Mouse (Mus musculus): Measurements from ENCODE around the gene Tmem59.

Gene Tmem59

GRCm38 (mm10) chr4:107179561-107179960, 1.4 kb downstream of the Tmem59 start:
- DNase-seq (ENCODE audit: low read depth, low spot score): peak; percentile 45

DNA sequence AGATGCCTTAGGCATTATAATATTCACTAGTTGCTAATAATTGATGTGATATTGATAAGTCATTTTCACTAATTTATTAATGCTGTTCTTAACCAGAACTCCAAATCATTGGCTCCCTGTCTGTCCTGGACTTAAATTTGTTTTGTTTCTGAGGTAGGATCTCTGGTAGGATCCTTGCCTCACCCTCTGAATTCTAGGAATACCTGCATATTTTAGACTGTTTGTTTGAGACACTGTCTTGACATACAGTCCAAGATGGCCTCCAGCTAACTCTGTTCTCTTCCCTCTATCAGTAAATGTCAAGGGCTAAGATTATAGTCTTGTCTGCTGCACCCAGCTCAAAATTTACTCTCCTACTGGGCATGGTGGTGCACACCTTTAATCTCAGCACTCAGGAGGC, 2.5 kb downstream of the Tmem59 start:
- no peak for DNase-seq (ENCODE audit: low read depth, low spot score)

GRCm38 (mm10) chr4:107181866-107182265, 3.7 kb downstream of the Tmem59 start:
- DNase-seq (ENCODE audit: low read depth, low spot score): peak; percentile 29

DNA sequence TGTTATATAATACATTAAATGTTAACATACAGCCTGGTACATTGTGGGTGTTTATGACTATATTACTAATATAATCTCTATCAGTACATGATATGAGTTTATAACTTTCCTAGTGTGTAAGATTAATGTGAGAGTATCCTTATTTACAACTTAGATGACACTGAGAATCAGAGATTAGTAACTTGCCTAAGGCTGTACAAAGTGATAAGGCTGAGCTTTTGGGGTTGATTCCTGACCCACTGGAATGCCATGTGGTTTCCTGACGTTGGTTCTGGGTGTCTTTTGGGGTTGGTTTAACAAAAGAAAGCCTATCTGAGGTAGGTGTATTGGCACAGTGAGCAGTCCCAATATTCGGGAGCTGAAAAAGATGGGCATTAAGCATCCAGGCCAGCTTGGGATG, 4.6 kb downstream of the Tmem59 start:
- peak; percentile 64 for DNase-seq (ENCODE audit: low read depth, low spot score)

DNA sequence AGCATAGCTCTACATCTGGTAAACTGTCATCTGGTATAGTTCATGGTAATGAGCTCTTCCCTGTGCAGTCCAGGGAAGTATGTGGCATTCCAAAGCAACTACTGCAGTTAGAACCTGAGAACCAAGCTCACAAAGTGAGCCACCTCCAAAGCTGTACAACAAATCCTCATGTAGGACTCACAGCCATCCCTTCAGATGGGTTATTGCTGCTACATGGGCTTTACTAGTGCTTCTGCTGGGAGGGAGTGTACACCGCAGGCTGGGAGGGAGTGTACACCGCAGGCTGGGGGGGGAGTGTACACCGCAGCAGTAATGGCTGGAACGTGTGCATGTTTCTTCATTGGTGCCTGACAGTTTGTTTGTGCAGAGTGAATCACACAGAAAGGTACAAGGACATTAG, 5.0 kb downstream of the Tmem59 start:
- no peak for DNase-seq (ENCODE audit: low read depth, low spot score)

DNA sequence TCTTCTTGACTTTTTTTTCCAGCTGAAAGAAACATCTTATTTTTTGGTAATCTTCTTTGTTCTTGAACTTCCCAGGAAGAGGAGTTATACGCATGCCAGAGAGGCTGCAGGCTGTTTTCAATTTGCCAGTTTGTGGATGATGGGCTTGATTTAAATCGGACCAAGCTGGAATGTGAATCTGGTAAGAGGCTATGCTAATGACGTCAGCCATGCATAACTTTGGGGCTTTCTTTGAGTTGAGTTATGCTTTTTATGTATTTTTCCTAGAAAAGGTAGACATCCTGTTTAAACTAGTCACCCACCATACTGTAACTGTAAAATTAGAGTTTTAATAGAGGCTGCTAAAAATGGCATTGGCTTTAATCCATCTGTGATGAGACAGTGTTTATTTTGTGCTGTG, 7.5 kb downstream of the Tmem59 start:
- DNase-seq (ENCODE audit: low read depth, low spot score): peak; percentile 63

DNA sequence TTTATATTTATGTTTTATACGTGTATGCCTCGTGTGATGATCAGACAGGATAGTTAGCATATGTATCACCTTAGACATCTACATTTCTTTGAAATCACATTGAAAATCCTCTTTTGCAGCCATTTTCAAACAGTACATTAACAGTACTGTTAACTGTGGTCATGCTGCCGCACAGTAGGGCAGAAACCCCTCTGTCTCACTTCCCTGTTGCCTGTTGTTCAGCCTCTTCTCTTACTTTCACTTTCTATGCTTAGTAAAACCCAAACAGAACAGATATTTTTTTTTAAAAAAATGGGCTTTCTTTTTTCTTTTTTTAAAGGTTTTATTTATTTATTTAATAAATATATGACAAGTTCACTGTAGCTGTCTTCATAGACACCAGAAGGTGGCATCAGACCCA, 15.6 kb downstream of the Tmem59 start:
- no peak for DNase-seq (ENCODE audit: low read depth, low spot score)

- no peak for DNase-seq (ENCODE audit: low read depth, low spot score)
Measured at GRCm38 (mm10) chr4:107196454-107196853, 18.3 kb downstream of the Tmem59 start.

- no peak for DNase-seq (ENCODE audit: low read depth, low spot score)
Measured at GRCm38 (mm10) chr4:107198072-107198471, 19.9 kb downstream of the Tmem59 start.

DNA sequence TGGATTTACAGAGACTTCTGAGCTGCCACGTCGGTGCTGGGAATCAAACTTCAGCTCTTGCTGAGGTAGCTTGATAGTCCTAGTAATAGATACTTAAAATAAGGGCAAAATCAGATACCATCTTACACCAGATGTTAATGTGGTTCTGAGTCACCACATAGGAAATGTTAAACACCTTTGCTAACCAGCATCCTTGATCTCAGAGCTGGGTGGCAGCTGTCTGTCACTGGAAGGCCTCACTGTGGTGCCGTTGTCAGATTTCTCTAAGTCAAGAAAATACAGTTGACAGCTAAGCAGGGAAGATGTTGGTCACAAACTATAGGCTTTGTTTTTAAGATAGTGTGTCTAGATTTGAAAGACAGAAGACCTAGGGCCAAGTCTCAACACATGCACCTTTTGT, 23.6 kb downstream of the Tmem59 start:
- no peak for DNase-seq (ENCODE audit: low read depth, low spot score)

GRCm38 (mm10) chr4:107203001-107203400, 24.8 kb downstream of the Tmem59 start:
- no peak for DNase-seq (ENCODE audit: low read depth, low spot score)

- DNase-seq (ENCODE audit: low read depth, low spot score): no peak
Measured at GRCm38 (mm10) chr4:107207016-107207415, 28.8 kb downstream of the Tmem59 start.

DNA sequence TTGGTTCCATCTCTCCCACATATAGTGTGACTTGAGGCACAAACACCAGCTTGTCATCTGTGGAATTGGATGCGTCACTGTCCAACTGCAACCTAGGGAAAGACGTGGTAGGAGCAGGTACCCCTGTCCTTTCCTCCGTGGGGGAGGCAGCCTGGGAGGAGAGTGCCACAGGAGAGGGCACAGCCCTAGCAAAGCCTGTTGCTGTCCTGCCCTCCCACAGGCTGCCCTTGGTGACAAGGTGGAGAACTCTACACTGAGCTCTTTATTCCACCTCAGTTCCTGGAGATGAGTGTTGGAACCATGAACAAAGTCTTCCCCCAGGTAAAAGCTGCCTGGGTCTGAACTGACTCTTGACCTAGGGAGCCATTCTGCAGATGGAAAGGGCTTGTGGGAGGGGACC, 30.7 kb downstream of the Tmem59 start, which contains the start of gene Ldlrad1:
Ldlrad1 (plus strand) TSS at position 301 of the 400 bp plus-strand sequence.
- no peak for DNase-seq (ENCODE audit: low read depth, low spot score)

DNA sequence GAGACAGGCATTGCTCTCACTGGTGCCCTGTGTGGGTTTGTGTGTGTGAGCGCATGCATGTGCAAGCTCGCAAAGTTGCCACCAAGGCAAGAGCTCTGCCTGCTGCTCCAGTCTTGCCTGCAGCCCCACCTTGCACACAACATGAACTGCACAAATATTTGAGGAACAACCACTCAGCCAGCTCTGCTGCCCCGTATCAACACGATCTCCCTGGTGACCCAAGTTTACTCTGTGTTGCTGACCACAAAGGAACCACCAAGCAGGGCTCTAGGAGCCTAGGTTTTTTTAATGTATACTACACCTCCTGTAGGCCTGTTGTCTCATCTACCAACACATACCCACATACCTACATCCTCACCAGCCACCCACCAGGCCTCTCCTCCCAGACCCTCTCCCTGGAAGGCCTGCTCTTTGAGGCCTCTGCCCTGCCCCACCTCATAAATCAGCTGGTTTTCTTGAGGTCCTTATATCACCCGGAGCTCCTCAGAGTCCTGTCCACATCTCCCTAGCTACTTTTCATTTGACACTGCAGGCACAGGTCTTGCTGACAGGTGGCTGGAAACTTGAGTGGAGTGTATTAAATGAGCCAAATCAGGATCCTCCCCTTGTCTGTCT, 32.4 kb downstream of the Tmem59 start:
- DNase-seq (ENCODE audit: low read depth, low spot score): no peak

- DNase-seq (ENCODE audit: low read depth, low spot score): no peak
Measured at GRCm38 (mm10) chr4:107211465-107211864, 33.3 kb downstream of the Tmem59 start.

- no peak for DNase-seq (ENCODE audit: low read depth, low spot score)
Measured at GRCm38 (mm10) chr4:107211936-107212335, 33.7 kb downstream of the Tmem59 start.

GRCm38 (mm10) chr4:107213279-107214011, 35.2 kb downstream of the Tmem59 start:
- DNase-seq (ENCODE audit: low read depth, low spot score): no peak

DNA sequence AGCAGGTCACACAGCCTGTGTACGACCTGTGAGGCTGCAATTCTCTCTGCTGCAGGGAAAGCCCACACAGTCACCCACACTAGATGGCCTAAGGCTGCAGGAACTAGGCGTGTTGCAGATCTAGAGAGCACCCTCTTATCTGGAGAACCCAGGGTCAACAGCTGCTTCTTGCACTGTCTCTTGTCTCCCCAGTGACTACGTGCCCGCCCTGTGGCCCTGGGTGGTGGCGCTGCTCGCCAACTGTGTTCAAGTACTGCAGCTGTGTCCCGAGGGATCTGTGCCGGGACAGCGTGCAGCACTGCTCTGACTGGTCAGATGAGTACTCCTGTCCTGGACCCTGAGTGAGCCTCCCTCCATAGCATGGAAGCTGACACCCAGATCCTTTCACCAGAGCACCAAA, 39.4 kb downstream of the Tmem59 start:
- DNase-seq (ENCODE audit: low read depth, low spot score): no peak

DNA sequence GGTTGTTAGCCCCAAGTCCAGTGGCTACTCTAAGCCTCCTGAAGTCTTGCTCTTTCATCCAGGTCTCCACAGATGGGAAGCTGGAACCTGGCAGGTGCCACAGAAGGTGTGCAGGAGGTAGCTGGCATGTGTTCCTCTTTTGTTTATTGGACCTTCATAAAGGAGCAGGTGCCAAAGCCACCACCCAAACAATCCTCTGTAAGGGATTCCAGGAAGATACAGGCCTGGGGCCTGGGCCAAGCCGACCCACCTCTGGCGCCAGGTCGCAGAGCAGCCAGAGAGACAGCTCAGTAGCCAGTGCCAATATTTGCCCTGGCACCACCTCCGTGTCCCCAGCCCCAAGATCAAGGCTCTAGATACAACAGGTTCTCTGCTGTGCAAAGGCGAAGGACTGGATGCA, 43.3 kb downstream of the Tmem59 start:
- no peak for DNase-seq (ENCODE audit: low read depth, low spot score)

DNA sequence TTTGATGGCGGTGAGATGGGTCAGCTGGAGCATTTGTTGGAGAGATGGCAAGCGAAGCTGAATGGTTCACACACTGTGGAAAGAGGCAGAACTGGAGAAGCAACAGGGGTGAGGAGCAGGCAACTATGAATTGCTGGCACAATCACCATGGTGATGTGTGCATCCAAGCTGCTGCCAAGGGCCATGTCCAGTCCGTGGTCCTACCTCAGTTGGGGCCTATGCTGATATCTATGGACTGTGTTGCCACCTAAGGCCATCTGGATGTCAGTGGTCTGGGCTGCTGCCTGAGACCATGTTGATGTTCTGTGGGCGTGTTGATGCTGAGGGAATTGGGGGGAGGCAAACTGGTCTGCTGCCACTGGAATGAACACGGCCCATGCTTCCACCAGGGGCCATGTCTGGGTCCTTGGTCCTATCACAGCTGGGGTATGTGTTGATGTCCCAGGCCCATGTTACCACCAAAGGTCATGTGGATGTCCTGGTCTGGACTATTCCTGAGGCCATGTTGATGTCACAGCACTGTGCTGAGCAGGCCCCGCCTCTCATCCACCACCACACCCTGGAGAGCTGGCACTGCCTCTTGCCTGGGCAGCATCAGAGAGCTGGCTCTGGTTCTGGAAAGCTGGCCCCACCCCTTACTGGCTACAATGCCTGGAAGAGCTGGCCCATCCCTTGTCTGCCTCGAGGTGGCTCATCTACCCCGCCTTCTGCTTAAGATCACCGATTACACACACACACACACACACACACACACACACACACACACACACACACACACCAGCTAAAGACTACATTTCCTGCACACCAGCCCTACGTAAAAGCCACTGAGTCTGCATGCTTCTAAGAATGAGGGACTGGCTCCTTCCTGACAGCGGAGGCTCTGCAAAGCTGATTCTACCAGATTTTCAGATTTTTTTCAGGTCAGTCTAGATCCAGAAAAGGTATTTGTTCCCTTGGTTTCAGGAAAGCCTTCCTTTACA, 45.3 kb downstream of the Tmem59 start:
- peak; percentile 86 for DNase-seq (ENCODE audit: low read depth, low spot score)

DNA sequence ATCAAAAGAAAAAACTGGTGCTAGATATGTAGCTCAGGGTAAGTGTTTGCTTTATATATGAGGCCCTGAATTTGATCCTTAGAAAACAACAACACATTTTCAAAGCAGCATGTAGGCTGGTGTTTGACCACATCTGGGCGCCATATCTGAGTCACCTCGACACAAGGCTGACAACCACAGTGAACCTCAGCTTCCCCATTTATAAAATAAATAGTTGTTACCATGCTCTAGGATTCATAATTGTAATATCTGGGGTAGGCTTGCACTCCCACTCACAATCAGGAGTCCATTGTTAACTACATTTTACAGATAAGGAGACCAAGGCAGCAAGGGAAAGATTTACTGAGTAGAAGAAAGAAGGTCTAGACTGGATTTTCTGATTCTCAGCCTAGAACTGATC, 48.1 kb downstream of the Tmem59 start:
- DNase-seq (ENCODE audit: low read depth, low spot score): peak; percentile 26

- DNase-seq (ENCODE audit: low read depth, low spot score): peak; percentile 66
Measured at GRCm38 (mm10) chr4:107232219-107232618, 54.0 kb downstream of the Tmem59 start.
